Mouse (Mus musculus) layer of hippocampus, postnatal 14 days (tissue): ENCODE data around the gene Mrps18b. TPM values are rescaled to one million over a fixed set of nuclear protein-coding genes. Genes with fewer than 3 reads are reported as not detected.

Source experiments
- microRNA-seq, 2 experiments: library from miRNA; unstranded; fragments of <30 nt; microRNA quantifications; one replicate each; pipeline ENCODE4 v1.2.0; 2021
- total RNA-seq, 2 experiments: library from RNA; stranded (reverse); gene quantifications; 2 replicates each; pipeline ENCODE4 v1.2.3; 2021

Gene Mrps18b
- total RNA-seq, 2 experiments from 2014 or later, result 41.2 to 42.7 TPM

Small RNAs within 50 kb of the gene (microRNA-seq; reads per million reads assigned to microRNA genes)
- 0.90 to 1.1 reads per million in 2 experiments for gene Gm28033
- 0 to 0.23 reads per million in 2 experiments for gene Mir1894
- 600 to 616 reads per million in 2 experiments for gene Mir877

Other genes with a start within 250 kb of the Mrps18b start
- 10 to 100 TPM; 34.3 to 34.8 TPM for gene Vars2, start 248.8 kb downstream of the Mrps18b start, total RNA-seq
- gene Gtf2h4, start 242.7 kb downstream of the Mrps18b start, total RNA-seq, result 10 to 100 TPM; 23.9 to 25.8 TPM
- 10 to 100 TPM; 73.6 to 81.0 TPM for gene Ddr1, start 211.8 kb downstream of the Mrps18b start, total RNA-seq
- 1 to 10 TPM; 3.8 to 4.2 TPM for gene Ier3, start 94.7 kb downstream of the Mrps18b start, total RNA-seq
- 100 to 1,000 TPM; 139 to 147 TPM for gene Flot1, start 93.2 kb downstream of the Mrps18b start, total RNA-seq
- gene Tubb5, start 78.1 kb downstream of the Mrps18b start, total RNA-seq, result 100 to 1,000 TPM; 615 to 684 TPM
- 10 to 100 TPM; 13.6 to 15.0 TPM for gene Mdc1, start 74.9 kb downstream of the Mrps18b start, total RNA-seq
- 1 to 10 TPM; 3.9 to 4.7 TPM for gene Nrm, start 55.1 kb downstream of the Mrps18b start, total RNA-seq
- 10 to 100 TPM; 13.4 to 14.0 TPM for gene Ppp1r18, start 50.8 kb downstream of the Mrps18b start, total RNA-seq
- 10 to 100 TPM; 30.3 to 33.6 TPM for gene Dhx16, start 36.6 kb downstream of the Mrps18b start, total RNA-seq
- 10 to 100 TPM; 61.8 to 71.4 TPM for gene 2310061I04Rik, start 19.0 kb downstream of the Mrps18b start, total RNA-seq
- gene Atat1, start 6.3 kb downstream of the Mrps18b start, total RNA-seq, result 10 to 100 TPM; 82.6 to 87.1 TPM
- 10 to 100 TPM; 68.3 to 74.5 TPM for gene Ppp1r10, start within 50 bp of the Mrps18b start, total RNA-seq
- gene Abcf1, start 53.4 kb upstream of the Mrps18b start, total RNA-seq, result 10 to 100 TPM; 76.7 to 84.5 TPM
- 100 to 1,000 TPM; 133 to 136 TPM for gene Gnl1, start 63.5 kb upstream of the Mrps18b start, total RNA-seq
- 10 to 100 TPM; 59.7 to 63.8 TPM for gene Prr3, start 63.8 kb upstream of the Mrps18b start, total RNA-seq
- gene H2-T24, start 104.2 kb upstream of the Mrps18b start, total RNA-seq, result 1 to 10 TPM; 1.0 to 1.1 TPM
- gene H2-T23, start 116.5 kb upstream of the Mrps18b start, total RNA-seq, result 1 to 10 TPM; 3.0 to 3.6 TPM
- 1 to 10 TPM; 9.1 to 9.2 TPM for gene H2-T22, start 126.4 kb upstream of the Mrps18b start, total RNA-seq
- not detected for gene Gm6034, start 126.6 kb upstream of the Mrps18b start, total RNA-seq
- under 1 TPM; 0.31 to 0.32 TPM for gene Gm11127, start 142.0 kb upstream of the Mrps18b start, total RNA-seq
- gene Gm19684, start 205.3 kb upstream of the Mrps18b start, total RNA-seq, result not detected
- gene Gm7030, start 213.0 kb upstream of the Mrps18b start, total RNA-seq, result not detected